Mouse (Mus musculus): ENCODE data around the gene Cyp2d22.

Cyp2d22 gene

GRCm38 (mm10) chr15:82344971-82345370 is 35.1 kb downstream of the Cyp2d22 start:
- DNase-seq = no peak

GRCm38 (mm10) chr15:82343368-82344287 is 36.4 kb downstream of the Cyp2d22 start:
- DNase-seq = peak; percentile 57

GRCm38 (mm10) chr15:82342543-82342935 is 37.5 kb downstream of the Cyp2d22 start:
- no peak for DNase-seq

- DNase-seq = no peak
These were observed 38.2 kb downstream of the Cyp2d22 start for GRCm38 (mm10) chr15:82341675-82342542.

- DNase-seq = no peak
These were observed 39.0 kb downstream of the Cyp2d22 start for GRCm38 (mm10) chr15:82341036-82341501.

- no peak for DNase-seq
These were observed 39.5 kb downstream of the Cyp2d22 start for GRCm38 (mm10) chr15:82340414-82341035.

- no peak for DNase-seq
These were observed 40.3 kb downstream of the Cyp2d22 start for GRCm38 (mm10) chr15:82339634-82340254.

- no peak for DNase-seq
These were observed 40.9 kb downstream of the Cyp2d22 start for GRCm38 (mm10) chr15:82339150-82339549.

- DNase-seq = peak; percentile 96
These were observed 41.4 kb downstream of the Cyp2d22 start, which contains the start of the genes Naga, Pheta2 and Smdt1 for GRCm38 (mm10) chr15:82338593-82339112. TSS of gene Naga (minus strand) at chr15:82338925. TSS of gene Pheta2 (plus strand) at chr15:82338942. TSS of gene Smdt1 (plus strand) at chr15:82338959.

GRCm38 (mm10) chr15:82337875-82338274 is 42.2 kb downstream of the Cyp2d22 start:
- peak; percentile 51 for DNase-seq

GRCm38 (mm10) chr15:82336629-82337028 is 43.4 kb downstream of the Cyp2d22 start:
- no peak for DNase-seq

- DNase-seq = peak; percentile 72
These were observed 44.9 kb downstream of the Cyp2d22 start for GRCm38 (mm10) chr15:82335194-82335593.

- DNase-seq = no peak
These were observed 54.7 kb downstream of the Cyp2d22 start for GRCm38 (mm10) chr15:82325382-82325781.

- DNase-seq = no peak
These were observed 57.9 kb downstream of the Cyp2d22 start for GRCm38 (mm10) chr15:82322195-82322594.
